Mouse (Mus musculus) cortical plate, adult 2 months (tissue): ENCODE measurements at regions not wholly inside any gene's neighbourhood (a gene's known extent, or its start where the extent isn't known, plus 50 kb on each side); places are given as distances from the start of the nearest gene placed in this dataset.

ENCODE experiments used
- CTCF ChIP-seq: fragments of 200-500 bp; IDR thresholded peaks from 2 replicates; pipeline ENCODE4 v1.5.1; 2011; ENCODE audit warnings: mild to moderate bottlenecking, control low read depth, low read length; ENCODE audit not compliant: insufficient read depth; ENCODE audit errors: extremely low read depth
- POLR2A ChIP-seq: fragments of 200-500 bp; IDR thresholded peaks from 2 replicates; pipeline ENCODE4 v1.6.1; 2011; ENCODE audit warnings: mild to moderate bottlenecking, low read length, control low read depth; ENCODE audit not compliant: insufficient read depth; ENCODE audit errors: extremely low read depth

DNA sequence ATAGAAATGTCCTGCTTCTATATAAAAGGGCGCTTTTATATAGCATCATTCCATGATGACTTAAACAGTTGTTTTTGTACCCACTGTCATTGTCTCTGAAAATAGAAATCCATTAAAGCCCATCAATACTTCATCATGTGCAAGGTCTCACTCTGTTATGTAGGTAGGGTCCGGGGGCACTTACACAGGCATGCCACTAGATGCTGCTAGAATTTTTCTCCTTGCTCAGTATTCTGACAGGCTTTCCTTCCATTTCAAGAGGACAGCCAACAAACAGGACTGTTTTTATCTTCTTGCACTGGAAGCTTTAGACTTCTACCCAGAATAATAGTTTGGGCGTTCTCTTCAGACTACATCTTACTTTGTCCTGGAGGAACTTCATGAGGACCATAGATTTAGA is 268.2 kb upstream of the Nudt12 start:
- TF ChIP-seq POLR2A (no peak), CTCF (peak; percentile 44; the same call in 1 of the 2 replicates)
